30 mouse cellular contexts compared by ENCODE assay signal in genomic region chr1:162934374-162935012, GRCm38 (mm10). TPM values are rescaled to one million over a fixed set of nuclear protein-coding genes. Genes with fewer than 3 reads are reported as not detected.
"Had no signal": no experiment of that assay in that cellular context is flagged by ENCODE, and none has a peak within 500 bp of the region (broad histone marks: within the 10 kb centered on the region; RNA-seq: fewer than 3 reads in every experiment).

No protein-coding gene starts in this region.

- H3K27ac ChIP-seq: limb, embryonic 10.5 days; limb, embryonic 13.5 days; liver, embryonic 12.5 days; liver, embryonic 15.5 days; lung, embryonic 15.5 days; midbrain, embryonic 10.5 days; midbrain, embryonic 13.5 days; neural tube, embryonic 13.5 days; stomach, embryonic 15.5 days had no signal

- DNase-seq: kidney, adult 2 months; kidney, postnatal 10 days; kidney, postnatal 4 days; liver; lung, adult 18-20 months; lung, postnatal 10 days; lung, postnatal 36 days; right cerebral cortex, postnatal 14 days; spleen, adult 18-20 months; thymus, adult 18-20 months; thymus, postnatal 36 days had no signal

- H3K4me1 ChIP-seq: liver, embryonic 12.5 days; liver, embryonic 15.5 days; lung, embryonic 15.5 days; megakaryocyte, embryonic 14.5 days; midbrain, embryonic 10.5 days; midbrain, embryonic 13.5 days; neural tube, embryonic 13.5 days; stomach, embryonic 15.5 days had no signal

- H3K4me3 ChIP-seq: limb, embryonic 10.5 days; limb, embryonic 13.5 days; liver, embryonic 12.5 days; liver, embryonic 15.5 days; lung, embryonic 15.5 days; megakaryocyte, embryonic 14.5 days; midbrain, embryonic 10.5 days; midbrain, embryonic 13.5 days; myocyte; neural tube, embryonic 13.5 days; stomach, embryonic 15.5 days had no signal

RNA-seq across cellular contexts. Expression of gene Fmo6, which starts 2.8 kb away (rescaled TPM):
- total RNA-seq: layer of hippocampus, adult 18-20 months; layer of hippocampus, postnatal 14 days; left cerebral cortex, adult 18-20 months; left cerebral cortex, postnatal 25 days; monocyte, adult 5-6 weeks; neutrophil, adult 5-6 weeks had no signal
- polyA plus RNA-seq: kidney, adult 2 months; limb, embryonic 10.5 days; liver, embryonic 12.5 days; liver, embryonic 15.5 days; lung, embryonic 15.5 days; midbrain, embryonic 10.5 days; midbrain, embryonic 13.5 days; midbrain, embryonic 16.5 days; myocyte; neural tube, embryonic 13.5 days had no signal

RNA-seq across cellular contexts. Expression of gene Fmo2, which starts 36.0 kb away (rescaled TPM):
- total RNA-seq: monocyte, adult 5-6 weeks had no signal
- polyA plus RNA-seq: midbrain, embryonic 13.5 days; myocyte had no signal

RNA-seq across cellular contexts. Expression of gene Fmo3, which starts 49.8 kb away (rescaled TPM):
- total RNA-seq: layer of hippocampus, adult 18-20 months; layer of hippocampus, postnatal 14 days; left cerebral cortex, adult 18-20 months; left cerebral cortex, postnatal 25 days; monocyte, adult 5-6 weeks; neutrophil, adult 5-6 weeks had no signal
- polyA plus RNA-seq: kidney, embryonic 14.5 days; limb, embryonic 10.5 days; limb, embryonic 13.5 days; liver, embryonic 12.5 days; liver, embryonic 15.5 days; lung, embryonic 15.5 days; midbrain, embryonic 10.5 days; midbrain, embryonic 13.5 days; midbrain, embryonic 16.5 days; myocyte; neural tube, embryonic 13.5 days had no signal
